Mouse (Mus musculus): Measurements from ENCODE around the gene Nhp2.
"Not testable (repeated sequence)": the region's sequence is repeated elsewhere in the genome, so short reads cannot be mapped to it uniquely, and the experiment has no call there.

Nhp2 gene

GRCm38 (mm10) chr11:51658705-51659104 is 39.2 kb downstream of the Nhp2 start:
- no peak for DNase-seq (ENCODE audit: low read depth)

- DNase-seq (ENCODE audit: low read depth): no peak
Observed at GRCm38 (mm10) chr11:51661867-51662365, 42.4 kb downstream of the Nhp2 start.

- DNase-seq (ENCODE audit: low read depth): no peak
Observed at GRCm38 (mm10) chr11:51662632-51663031, 43.1 kb downstream of the Nhp2 start.

- not testable (repeated sequence) for DNase-seq (ENCODE audit: low read depth)
Observed at GRCm38 (mm10) chr11:51664747-51665146, 45.2 kb downstream of the Nhp2 start.

- no peak for DNase-seq (ENCODE audit: low read depth)
Observed at GRCm38 (mm10) chr11:51670846-51671245, 51.3 kb downstream of the Nhp2 start.

- DNase-seq (ENCODE audit: low read depth): no peak
Observed at GRCm38 (mm10) chr11:51671376-51671775, 51.8 kb downstream of the Nhp2 start.

GRCm38 (mm10) chr11:51673291-51673690 is 53.8 kb downstream of the Nhp2 start:
- DNase-seq (ENCODE audit: low read depth): peak; percentile 67

Data from fibroblast of lung, adult 2 months (primary cell).